Mouse (Mus musculus) erythroblast, embryonic 14.5 days (primary cell): ENCODE data around the gene Apom. TPM values are rescaled to one million over a fixed set of nuclear protein-coding genes. Genes with fewer than 3 reads are reported as not detected.
A peak's percentile ranks its signal among the peaks of the same experiment; 100 is the strongest.
"Not testable (repeated sequence)": the region's sequence is repeated elsewhere in the genome, so short reads cannot be mapped to it uniquely, and the experiment has no call there.

Experiments
- H3K27me3 ChIP-seq: 2 replicates; pipeline ENCODE4 v1.6.1; 2012; ENCODE audit warnings: inconsistent platforms; ENCODE audit not compliant: control insufficient read depth
- H3K36me3 ChIP-seq: 2 replicates; pipeline ENCODE4 v1.6.1; 2012; ENCODE audit warnings: mild to moderate bottlenecking, inconsistent platforms; ENCODE audit not compliant: control insufficient read depth
- H3K4me1 ChIP-seq: 2 replicates; pipeline ENCODE4 v1.6.1; 2012; ENCODE audit warnings: inconsistent platforms; ENCODE audit not compliant: control insufficient read depth
- H3K4me3 ChIP-seq: replicated peaks from 2 replicates; pipeline ENCODE3; 2012; ENCODE audit warnings: moderate library complexity, mild to moderate bottlenecking, inconsistent platforms
- H3K9me3 ChIP-seq: 2 replicates; pipeline ENCODE4 v1.6.1; 2012; ENCODE audit warnings: low read length, inconsistent platforms, mixed read lengths; ENCODE audit not compliant: control insufficient read depth
- GATA1 ChIP-seq: IDR thresholded peaks from 2 replicates; pipeline ENCODE4 v1.6.1; 2012; ENCODE audit warnings: low read length, inconsistent platforms, mixed read lengths
- TAL1 ChIP-seq: IDR thresholded peaks from 3 replicates; pipeline ENCODE4 v1.6.1; 2012; ENCODE audit warnings: low read length, inconsistent platforms, mixed read lengths
- polyA plus RNA-seq: library from polyadenylated mRNA; stranded (reverse); fragments of >175 nt; gene quantifications from 2 replicates; pipeline ENCODE4 v1.2.3, GENCODE M21; 2012

The Apom gene
- polyA plus RNA-seq, 1 experiment, result 0.10 TPM

DNA sequence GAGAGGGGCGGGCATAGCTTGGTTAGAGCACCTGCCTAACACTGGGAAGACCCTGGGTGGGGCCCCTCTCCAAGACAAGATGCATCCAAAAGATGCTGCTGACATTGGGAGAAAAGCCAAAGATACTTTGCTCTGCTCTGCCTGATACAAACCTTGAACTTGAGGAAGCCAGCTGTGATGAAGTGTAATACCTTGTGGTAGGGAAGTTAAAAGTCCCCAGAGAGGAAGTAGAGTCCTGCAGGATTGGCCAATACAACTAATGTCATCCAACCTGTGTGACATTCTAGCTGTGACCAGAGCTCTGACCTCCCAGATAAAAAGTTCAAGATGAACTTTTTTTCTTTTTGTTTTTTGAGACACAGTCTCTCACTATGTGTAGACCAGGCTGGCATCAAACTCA is 6.8 kb downstream of the Apom start:
- Histone ChIP-seq H3K4me3 (no peak overlapping the region), H3K9me3 (no peaks in the 10 kb centered on the region), H3K27me3 (no peaks in the 10 kb centered on the region), H3K4me1 (peaks cover 69% of the 10 kb centered on the region), H3K36me3 (peaks cover 47% of the 10 kb centered on the region)
- no peak for TF ChIP-seq TAL1
- TF ChIP-seq GATA1, result no peak

DNA sequence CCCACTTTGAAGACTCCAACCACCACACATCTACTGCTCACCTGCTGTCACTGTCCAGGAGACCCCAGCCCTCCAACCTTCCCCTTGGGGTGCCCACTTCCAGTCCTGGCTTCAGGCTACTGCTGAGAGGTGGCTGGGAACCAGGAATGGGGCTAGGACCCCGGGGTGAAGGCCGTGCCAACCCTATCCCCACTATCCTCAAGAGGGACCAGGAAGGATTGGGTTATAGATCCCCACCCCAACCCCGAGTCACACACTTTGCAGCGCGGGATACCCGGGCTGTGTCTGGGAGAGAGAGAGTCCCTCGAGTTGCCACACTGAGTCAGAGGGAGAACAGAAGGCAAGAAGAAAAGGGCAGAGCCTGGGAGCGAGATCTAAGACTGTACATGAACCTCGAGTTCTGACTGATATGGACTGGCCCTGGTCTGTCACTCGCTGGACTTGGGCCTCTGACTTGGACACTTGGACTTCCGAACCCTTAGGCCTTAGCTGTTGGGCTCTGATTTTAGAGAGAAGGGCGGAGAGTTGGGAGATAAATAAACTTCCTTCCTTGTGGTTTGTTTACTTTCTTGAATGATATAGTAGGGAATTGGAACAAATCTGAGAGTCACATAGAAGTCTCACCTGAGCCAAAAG is 7.5 kb downstream of the Apom start:
- peaks cover 48% of the 10 kb centered on the region for H3K36me3 ChIP-seq
- H3K4me1 ChIP-seq, result peaks cover 75% of the 10 kb centered on the region

GRCm38 (mm10) chr17:35123287-35123686 is 8.6 kb downstream of the Apom start:
- not testable (repeated sequence) for H3K4me3 ChIP-seq, H3K9me3 ChIP-seq, H3K27me3 ChIP-seq
- Histone ChIP-seq H3K36me3 (peaks cover 51% of the 10 kb centered on the region), H3K4me1 (peaks cover 71% of the 10 kb centered on the region)

More for the DNA sequence above, 7.5 kb downstream of the Apom start:
- not testable (repeated sequence) for H3K27me3 ChIP-seq, H3K4me3 ChIP-seq, H3K9me3 ChIP-seq

- TF ChIP-seq GATA1 (no peak), TAL1 (no peak)
- H3K4me3 ChIP-seq, result peak within 1 kb of the TSS; percentile 74
- no peaks in the 10 kb centered on the region for H3K9me3 ChIP-seq
- H3K4me1 ChIP-seq, result peaks cover 64% of the 10 kb centered on the region
- H3K27me3 ChIP-seq, result no peaks in the 10 kb centered on the region
- peaks cover 58% of the 10 kb centered on the region for H3K36me3 ChIP-seq
These were observed 10.0 kb downstream of the Apom start, which contains the start of gene Csnk2b for GRCm38 (mm10) chr17:35121871-35122303. Csnk2b (minus strand) TSS chr17:35122053.

DNA sequence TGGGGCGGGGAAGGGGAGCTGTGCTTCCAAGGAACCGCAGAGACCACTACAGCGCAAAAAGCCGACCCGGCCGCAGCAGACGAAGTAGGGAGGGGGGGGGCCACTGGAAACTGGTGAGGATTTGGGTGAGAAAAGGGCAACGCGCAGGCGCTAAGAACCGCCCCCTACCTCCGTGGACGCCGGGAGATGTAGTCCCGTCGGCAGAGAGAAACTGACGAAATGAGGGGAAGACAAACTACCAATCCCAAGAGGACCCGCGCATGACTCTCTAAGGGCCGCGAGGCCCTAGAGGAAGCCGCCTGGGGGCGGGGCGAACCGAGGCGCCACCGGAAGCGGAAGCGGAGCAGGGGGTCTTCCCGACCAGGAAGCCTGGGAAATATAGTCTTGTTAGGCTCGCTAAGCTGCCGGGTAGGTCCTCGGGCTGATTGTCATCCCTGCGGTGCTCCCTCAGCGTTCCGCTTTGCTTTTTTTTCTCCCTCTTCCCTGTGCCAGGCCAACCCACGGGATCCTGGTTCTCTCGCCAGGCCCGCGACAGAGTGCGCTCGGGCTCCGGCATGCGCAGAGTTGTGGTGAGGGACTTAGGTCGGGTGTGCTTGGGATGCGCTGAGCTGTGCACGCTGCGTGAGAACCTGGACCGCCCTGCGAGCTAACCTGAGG is 10.6 kb downstream of the Apom start, which contains the start of gene Gpank1:
Gene Gpank1 (plus strand): TSS at position 313 of the 657 bp plus-strand sequence.
- H3K36me3 ChIP-seq, result peaks cover 63% of the 10 kb centered on the region
- H3K4me3 ChIP-seq, result peak within 1 kb of the TSS; percentile 74
- peaks cover 58% of the 10 kb centered on the region for H3K4me1 ChIP-seq
- no peak for TF ChIP-seq TAL1
- no peak for TF ChIP-seq GATA1
- H3K9me3 ChIP-seq, result no peaks in the 10 kb centered on the region
- H3K27me3 ChIP-seq, result no peaks in the 10 kb centered on the region

DNA sequence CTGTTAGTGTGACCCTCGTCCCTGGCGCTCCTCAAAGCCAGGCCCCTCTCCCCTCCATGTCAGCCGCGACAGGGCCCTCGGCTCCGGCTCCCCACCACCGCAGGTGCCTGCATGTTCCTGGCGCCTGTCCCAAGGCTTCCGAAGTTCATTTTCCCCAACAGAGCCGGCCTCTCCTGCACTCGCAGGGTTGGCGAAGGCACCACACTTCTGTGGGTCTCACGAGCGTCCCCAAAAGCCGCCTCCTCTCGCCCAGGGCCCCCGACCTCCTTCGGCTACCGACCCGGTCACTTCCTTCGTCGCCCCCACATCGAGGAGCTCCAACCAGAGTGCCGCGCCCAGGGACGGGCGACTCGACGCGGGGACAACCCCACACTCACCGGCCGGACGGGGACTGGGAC is 11.1 kb downstream of the Apom start:
- H3K27me3 ChIP-seq, result no peaks in the 10 kb centered on the region
- peaks cover 52% of the 10 kb centered on the region for H3K4me1 ChIP-seq
- peaks cover 68% of the 10 kb centered on the region for H3K36me3 ChIP-seq
- peak overlapping the region; percentile 74 for H3K4me3 ChIP-seq
- no peaks in the 10 kb centered on the region for H3K9me3 ChIP-seq
- TF ChIP-seq GATA1 (no peak), TAL1 (no peak)

DNA sequence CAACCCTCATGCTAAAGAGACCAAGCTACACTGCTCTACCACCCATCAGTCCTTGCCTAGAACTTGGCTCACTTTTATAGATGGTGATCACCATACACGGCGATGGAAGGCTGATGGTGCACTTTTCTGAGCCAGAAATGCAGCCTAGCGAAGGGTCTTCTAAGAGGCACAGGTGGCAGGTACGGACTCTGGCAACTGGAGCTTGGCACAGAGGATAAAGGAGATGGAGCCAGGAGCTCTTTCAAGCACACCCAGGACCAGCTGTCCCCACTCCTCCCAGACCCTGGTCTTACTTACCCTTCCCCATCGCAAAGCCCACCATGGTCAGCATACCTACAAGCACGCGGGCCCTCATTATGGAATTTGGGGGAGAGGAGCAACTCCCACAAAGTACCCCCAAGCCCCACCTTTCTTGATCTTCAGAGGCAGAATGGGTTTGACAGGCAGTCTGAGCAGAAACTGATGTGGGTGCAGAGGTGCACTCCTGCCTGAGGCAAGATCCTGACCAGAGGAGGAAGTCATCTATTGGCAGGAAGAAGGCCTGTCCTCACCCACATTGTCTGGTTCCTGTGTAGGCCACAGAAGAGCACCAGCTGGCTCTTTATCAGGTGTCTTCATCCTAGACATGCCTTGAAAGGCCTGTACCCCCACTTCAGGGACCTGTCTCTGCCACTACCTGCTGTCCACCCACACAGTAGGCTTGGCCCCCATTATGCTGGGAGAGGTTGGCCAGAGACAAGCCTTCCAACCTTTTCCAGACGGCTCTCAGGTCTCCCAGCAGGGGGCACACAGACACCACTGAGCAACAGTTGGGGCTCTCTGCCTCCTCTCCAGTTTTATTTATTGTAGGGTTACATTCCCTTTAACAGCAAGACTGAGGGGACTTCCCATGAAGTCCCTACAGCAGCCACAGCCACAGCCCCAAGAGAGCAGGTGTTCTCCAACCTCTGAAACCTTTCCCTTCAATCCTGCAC is 16.5 kb downstream of the Apom start, which contains the start of gene Ly6g5b:
Gene Ly6g5b (minus strand): TSS at position 383 of the 974 bp plus-strand sequence.
- Histone ChIP-seq H3K4me1 (peaks cover 12% of the 10 kb centered on the region), H3K36me3 (peaks cover 58% of the 10 kb centered on the region)

GRCm38 (mm10) chr17:35111774-35112173 is 20.1 kb downstream of the Apom start:
- H3K4me1 ChIP-seq, result no peaks in the 10 kb centered on the region; the same call in 1 of the 2 replicates
- no peak for TF ChIP-seq GATA1
- TF ChIP-seq TAL1, result no peak

More for the DNA sequence above, 16.5 kb downstream of the Apom start, which contains the start of gene Ly6g5b:
- Histone ChIP-seq H3K4me3 (no peak within 1 kb of the TSS), H3K9me3 (no peaks in the 10 kb centered on the region), H3K27me3 (peaks cover 2% of the 10 kb centered on the region; the same call in 1 of the 2 replicates)
- TF ChIP-seq TAL1 (no peak), GATA1 (no peak)

More at GRCm38 (mm10) chr17:35111774-35112173, 20.1 kb downstream of the Apom start:
- H3K36me3 ChIP-seq, result peaks cover 29% of the 10 kb centered on the region
- no peaks in the 10 kb centered on the region for H3K9me3 ChIP-seq
- no peak overlapping the region for H3K4me3 ChIP-seq
- H3K27me3 ChIP-seq, result peaks cover 2% of the 10 kb centered on the region; the same call in 1 of the 2 replicates
